Mouse (Mus musculus): ENCODE results near the gene Trim27.

The Trim27 gene

DNA sequence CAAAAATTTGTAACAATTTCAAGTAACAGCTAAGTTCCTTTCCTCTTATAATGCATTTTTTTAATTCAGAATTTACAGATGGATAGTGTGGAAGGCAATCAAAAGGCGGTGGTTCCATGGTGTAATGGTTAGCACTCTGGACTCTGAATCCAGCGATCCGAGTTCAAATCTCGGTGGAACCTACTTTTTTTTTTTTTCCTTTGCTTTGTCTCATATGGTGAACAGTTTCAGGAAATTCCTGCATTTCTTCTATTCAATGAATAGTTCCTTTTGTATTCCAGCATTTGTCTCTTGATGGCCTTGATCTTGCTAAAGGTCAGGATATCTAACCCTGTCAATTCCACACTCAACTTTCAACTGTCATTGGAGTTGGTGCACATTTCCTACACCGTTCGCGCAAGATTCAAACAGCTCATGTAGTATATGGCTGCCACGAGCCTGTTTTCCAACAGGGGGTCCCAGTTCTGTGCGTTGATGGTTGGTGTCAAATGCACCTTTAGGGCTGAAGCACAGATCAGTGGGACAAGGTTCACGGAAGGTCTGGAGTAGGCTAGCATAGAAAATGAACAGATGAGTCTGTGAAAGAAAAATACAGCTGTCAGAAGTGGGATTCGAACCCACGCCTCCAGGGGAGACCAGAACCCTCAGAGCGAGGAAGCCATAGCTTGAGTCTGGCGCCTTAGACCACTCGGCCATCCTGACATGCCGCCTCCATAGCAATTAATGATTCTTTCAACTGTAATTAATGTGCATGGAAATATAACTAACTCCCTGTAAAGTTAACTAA is 6.8 kb upstream of the Trim27 start:
- peak; percentile 69 for DNase-seq (ENCODE audit: low read depth, low spot score)

DNA sequence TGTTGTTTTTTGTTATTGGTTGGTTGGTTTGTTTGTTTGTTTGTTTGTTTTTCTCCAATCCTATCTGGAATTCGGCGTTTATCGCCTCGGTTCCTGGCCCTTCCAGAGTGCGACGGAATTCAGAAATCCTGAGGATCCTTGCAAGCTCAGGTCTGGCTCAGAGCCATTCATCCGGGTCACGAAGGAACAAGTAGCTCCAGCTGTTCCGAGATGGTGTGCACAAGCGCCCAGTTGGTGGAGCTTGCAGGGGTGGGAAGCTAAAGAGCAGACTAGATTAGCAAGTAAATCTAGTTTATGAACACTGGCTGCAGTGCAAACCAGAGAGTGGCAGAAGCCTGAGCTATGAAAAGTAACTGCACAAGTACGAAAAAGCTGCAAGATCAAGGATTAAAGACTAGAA is 6.2 kb upstream of the Trim27 start:
- no peak for DNase-seq (ENCODE audit: low read depth, low spot score)

DNA sequence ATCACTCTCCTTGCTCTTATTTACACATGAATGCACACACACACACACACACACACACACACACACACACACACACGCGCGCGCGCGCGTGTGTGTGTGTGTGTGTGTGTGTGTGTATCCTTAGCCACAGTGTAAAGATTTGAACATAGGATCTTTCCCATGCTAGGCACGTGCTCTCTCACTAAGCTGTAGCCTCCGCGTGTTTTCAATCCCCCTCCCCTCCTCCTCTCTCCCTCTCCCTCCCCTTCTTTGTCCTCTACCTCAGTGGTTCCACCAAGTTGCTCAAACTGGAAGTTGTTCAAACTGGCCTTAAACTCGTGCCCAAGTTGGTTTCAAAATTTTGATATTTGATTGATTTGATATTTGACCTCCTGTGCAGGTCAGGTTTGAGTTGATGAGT is 2.5 kb upstream of the Trim27 start:
- DNase-seq (ENCODE audit: low read depth, low spot score): no peak

DNA sequence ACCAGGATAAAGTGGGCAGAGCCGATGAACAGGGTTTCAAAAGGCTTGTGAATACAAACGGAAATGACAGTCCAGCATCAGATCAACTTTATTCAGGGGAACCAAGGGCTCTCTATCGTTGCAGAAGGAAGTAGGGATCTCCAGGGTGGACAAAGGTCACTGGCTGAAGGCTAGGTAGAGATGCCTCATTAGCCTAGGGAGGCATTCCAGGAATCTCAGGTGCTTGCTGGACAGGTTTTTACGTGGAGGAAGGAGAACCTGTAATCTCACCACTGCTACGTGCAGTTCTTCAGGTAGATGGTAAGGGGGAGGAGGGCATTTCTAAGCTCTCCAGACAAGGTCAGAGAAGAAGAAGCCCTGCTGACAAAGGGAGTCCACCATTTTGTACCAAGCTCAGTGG is 1.6 kb upstream of the Trim27 start:
- DNase-seq (ENCODE audit: low read depth, low spot score): no peak

DNA sequence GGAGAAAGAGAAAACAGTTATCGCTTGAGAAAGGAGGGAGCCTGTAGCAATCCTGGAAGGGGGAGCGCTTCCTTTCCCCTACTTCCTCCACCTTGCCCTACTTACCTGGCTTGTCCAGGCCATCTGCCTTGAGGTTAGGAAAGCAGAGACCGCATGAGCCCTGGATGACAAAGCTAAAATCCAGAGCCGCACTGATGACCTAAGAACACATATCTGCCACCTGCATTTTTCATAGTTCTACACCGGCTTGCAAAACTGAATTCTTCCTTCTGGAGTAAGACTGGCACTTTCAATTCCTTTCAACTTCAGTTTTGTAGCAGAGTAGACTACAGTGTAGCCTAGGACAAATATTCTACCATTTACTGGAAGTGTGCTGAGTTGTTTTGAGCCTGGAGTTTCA is 881 bp upstream of the Trim27 start:
- DNase-seq (ENCODE audit: low read depth, low spot score): no peak

DNA sequence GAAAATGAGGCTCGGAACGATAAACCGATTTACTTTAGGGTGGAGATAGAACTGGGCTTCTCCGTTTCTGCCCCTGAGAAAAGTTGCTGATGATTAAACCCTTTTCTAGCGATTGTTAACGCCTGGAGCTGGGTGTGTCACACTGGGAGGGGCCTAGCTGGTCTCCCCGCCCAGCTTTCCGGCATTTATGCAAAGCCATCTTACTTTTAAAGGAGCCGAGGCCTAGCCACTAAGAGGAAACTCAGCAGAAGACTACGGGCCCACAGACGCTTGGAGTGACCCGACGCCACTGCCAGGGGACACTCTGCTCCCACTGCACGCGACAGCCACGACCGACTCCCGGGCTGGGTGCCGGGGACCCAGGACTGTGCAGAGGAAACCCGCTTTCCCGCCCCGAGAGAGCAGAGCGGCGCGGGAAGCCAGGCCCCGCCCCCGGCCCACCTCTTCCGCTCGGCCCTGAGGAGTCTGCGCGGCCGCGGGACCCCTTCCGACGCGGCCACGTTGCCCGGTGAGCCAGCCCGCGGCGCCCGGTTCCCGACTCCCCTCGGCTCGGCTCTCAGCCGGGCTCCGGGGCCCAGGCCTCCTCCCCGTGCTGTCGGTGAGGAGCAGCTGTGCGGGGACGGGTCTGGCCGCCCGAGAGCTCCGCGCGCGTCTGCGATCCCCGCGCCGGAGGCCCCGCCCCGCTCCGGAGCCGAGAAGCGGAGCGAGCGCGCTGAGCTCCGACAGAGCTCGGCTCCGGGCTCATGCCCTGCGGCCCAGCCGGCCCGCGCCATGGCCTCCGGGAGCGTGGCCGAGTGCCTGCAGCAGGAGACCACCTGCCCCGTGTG is 692 bp downstream of the Trim27 start:
- DNase-seq (ENCODE audit: low read depth, low spot score): peak; percentile 86

DNA sequence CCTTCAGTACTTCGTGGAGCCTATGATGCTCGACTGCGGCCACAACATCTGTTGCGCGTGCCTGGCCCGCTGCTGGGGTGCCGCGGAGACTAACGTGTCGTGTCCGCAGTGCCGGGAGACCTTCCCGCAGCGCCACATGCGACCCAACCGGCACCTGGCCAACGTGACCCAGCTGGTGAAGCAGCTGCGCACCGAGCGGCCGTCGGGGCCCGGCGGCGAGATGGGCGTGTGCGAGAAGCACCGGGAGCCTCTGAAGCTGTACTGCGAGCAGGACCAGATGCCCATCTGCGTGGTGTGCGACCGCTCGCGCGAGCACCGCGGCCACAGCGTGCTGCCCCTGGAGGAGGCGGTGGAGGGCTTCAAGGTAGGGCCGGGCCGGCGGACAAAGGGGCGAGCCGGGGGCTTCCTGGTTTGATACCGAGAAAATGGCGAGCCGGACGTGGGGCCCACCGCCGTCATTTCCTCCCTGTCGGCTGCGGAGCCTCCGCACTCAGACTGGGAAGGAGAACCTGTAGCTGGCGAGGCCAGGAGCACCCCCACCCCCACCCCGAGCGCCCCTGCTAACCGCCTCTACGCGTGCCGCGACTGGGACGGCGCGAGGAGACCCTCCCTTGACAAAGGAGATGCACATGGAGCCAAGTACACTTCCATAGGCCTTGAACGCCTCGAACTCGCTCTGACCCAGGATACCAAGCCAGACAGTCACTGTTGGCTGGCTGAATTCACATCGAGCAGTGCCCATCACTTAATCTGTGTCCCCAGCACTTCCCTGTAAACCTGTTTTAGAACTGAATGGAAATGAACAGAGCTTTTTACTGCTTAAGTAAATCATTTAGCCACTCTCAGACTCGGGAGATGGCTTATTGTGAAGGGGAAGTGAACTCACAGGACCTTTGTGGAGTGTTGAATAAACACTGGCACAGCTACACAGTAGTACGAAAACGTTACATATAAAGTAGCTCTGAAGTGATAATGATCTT is 1.6 kb downstream of the Trim27 start:
- no peak for DNase-seq (ENCODE audit: low read depth, low spot score)

DNA sequence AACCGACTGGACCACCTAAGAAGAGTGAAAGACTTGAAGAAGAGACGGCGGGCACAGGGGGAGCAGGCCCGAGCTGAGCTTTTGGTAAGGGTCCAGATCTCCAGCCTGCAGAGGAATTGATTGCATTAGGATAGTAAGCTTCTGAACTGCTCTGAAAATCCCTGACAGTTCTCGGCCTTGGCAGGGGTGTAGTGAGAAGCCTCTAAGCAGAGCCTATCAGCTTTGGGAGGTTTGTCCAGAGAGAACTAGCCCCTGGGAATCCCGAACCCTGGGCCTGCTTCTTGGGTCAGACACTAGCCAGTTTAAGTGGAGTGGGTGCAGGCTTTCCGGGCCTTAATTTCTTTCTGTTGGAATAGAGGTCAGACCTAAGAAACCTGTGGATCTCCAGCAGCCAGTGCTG is 2.8 kb downstream of the Trim27 start:
- no peak for DNase-seq (ENCODE audit: low read depth, low spot score)

DNA sequence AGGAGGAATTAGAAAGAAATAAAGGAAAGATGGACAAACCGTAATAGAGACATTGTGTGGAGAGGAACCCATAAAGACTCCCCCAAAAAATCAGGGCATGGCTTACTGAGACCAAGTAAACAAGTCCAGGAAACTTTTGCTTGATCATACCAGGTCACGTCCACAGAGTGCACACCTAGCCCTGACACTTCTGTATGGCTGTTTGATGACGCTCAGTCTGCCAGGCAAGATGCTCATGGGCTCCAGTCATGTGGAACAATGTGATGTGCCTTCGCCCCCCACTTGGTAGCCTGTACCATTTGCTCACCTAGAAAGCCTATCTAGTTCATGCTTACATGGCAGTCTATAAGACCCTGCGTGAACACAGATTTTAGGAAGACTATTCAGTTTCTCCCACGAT is 3.8 kb downstream of the Trim27 start:
- no peak for DNase-seq (ENCODE audit: low read depth, low spot score)

DNA sequence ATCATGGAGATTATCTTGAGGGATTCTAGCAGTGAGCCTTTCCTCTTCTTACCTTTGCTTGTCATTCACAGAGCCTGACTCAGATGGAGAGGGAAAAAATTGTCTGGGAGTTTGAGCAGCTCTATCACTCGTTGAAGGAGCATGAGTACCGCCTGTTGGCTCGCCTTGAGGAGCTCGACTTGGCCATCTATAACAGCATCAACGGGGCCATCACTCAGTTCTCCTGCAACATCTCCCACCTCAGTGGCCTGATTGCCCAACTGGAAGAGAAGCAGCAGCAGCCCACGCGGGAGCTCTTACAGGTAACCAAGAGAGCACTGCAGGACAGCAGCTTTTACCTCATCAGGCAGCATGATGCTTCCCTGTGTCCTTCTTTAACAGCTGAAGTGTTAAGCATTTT is 4.4 kb downstream of the Trim27 start:
- no peak for DNase-seq (ENCODE audit: low read depth, low spot score)

DNA sequence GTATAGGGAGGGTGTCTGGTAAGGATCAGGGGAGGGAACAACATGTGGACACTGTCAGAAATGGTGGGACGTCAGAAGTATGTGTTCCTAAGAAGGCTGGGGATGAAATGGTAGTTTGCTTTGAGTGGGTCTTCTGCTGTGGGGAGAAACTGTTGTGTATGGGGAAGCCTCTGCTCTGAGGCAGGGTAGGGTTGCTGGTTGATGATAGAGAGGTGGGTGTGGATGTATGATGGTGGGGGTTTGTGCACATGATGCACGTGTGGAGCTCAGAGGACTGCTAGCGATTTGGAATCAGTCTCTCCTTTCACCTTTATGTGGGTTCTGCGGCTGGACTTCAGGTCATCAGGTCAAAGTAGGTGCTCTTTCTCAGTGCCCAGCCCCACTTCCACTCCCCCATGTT is 6.3 kb downstream of the Trim27 start:
- DNase-seq (ENCODE audit: low read depth, low spot score): no peak

DNA sequence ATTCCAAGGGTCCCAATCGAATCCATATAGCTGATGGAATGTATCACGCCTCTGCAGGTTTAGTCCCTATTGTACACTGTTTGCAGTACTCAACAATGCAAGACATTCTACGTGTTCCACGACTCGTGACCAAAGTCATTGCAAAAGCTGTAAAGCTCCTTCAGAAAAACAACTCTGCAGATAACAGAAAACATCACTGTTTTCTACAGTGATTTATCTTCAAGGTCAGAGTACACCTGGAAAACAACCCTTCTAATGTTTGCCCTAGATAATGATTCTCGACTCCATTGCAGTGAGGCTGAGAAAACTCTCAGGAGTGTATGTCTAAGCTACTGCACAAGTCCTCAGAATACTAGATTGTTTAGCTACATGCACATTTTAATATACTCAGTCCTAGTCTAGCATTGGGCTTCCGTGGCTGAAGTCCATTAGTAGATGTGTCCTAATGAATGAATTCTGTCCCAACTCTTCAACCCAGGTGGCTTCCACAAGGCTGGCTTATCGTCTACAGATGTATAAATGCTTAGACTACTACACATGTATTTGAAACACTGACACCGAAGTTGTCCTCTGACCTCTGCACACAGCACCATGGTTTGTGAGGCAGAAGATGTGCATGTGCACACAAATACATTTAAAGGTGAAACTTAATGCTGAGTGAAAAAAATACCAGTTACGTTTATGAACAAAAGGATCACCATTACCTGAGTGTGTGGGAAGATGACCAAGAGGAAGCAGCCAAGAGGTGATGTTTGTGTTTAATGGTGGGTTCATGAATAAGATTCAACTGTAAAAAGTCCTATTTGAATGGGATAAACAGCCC is 16.4 kb downstream of the Trim27 start:
- DNase-seq (ENCODE audit: low read depth, low spot score): no peak

DNA sequence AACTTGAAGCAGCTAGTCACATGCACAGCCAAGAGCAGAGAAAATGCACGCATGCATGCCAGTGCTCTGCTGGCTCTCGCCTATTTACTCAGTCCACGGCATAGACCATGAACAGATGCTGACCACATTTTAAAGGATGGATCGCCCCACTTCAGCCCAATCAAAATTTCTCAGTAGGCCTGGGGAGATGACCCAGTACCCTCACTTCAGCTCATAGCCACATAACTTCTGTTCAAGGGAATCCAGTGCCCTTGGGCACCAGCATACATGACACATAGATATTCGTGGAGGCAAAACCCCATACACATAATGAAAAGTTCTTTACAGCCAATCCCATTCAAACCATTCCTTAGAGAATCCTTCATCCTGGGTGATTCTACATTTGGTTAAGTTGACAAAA is 18.5 kb downstream of the Trim27 start:
- no peak for DNase-seq (ENCODE audit: low read depth, low spot score)

DNA sequence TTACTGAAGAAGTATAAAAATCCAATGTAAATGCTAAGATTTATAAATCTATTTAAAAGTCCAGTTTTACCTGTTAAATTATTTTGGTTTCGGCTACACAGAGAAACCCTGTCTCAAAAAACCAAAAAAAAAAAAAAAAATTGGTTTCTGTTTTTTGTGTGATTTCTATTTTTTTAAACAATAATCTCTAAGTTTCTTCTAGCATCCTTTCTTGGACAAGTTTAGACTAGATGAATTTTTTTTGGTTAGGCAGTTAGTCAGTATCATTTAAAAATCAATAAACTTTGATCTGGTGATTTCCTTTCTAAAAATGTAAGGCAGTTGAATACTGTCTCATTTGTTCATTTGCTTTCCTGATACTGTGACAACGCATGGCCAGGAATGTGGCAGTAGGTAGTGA is 19.1 kb downstream of the Trim27 start:
- no peak for DNase-seq (ENCODE audit: low read depth, low spot score)

DNA sequence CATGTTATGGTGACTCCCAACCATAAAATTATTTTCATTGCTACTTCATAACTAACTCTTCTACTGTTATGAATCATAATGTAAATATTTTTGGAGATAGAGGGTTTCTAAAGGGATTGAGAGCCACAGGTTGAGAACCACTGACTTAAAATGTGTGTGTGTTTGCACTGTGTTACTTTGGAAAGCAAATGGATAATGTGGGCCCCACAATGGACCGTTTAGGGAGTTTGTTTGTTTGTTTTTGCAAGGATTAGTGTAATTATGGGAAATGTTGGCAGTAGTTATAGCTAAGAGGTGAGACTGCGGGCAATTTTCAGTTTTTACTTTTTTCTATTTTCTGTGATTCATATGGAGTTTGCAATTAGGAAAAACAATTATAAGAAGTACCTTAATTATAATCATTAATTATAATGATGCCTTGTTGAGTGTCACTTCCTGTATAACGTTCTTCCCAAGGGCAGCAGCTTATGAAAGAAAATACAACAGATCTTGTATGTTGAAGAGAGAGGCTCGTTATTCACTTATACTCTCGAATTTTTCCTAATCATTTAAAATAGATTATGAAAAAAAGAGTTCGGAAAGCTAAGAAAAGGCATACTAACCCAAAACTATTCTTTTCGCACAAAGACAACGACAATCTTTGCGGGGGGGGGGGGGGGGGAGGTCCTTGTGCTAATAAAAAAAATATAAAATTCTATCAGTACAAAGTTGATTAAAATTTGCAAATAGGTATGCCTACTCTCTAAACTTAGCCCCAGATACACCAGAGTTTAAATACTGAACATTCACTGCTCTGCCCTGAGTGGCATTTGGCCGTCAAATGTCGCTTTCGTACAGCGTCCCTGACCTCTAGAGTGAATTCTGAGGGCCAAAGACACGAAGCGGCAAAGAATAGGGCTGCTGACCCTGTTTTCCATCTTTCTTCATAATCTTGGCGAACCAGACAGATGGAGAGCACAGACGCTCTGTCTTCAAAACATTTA is 20.1 kb downstream of the Trim27 start:
- DNase-seq (ENCODE audit: low read depth, low spot score): no peak

DNA sequence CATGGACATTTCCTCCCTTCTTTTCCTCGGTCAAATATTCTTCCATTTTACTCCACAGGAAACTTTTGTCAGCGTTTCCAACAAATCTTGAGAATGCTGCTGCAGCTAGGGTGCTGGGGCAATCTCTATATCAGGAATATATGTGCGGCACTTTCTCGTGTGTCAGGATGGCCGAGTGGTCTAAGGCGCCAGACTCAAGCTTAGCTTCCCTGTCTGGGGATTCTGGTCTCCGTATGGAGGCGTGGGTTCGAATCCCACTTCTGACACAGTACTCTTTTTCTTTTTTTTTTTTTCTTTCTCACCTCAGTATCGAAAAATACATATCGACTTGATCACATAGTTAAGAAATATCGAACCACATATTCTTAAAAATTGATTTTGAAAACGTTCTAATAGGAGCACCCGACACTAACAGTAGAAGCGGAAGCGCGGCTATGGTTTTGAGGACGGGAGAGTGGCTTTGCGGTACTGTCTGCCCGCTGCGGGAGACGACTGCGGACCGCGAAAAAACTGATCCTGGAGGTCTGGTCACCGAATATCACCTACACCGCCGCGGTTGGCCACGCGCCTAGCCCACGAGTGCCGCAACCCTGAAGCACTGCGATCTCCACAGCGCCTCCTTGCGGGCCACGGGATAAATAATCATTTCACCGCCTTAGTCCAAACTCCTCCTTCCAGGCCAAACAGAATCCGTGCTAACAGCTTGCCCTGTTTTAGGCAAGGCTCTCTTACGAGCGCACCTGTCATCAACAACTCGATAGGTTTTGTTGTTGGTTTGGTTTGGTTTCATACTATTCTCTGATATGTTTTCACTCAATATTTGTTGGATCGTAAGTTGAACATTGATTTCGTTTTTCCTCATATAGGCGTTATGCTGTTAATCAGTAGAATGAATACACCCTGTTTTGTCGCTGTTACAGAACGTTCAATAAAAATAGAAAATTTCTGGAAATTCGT is 21.1 kb downstream of the Trim27 start:
- DNase-seq (ENCODE audit: low read depth, low spot score): peak; percentile 89

DNA sequence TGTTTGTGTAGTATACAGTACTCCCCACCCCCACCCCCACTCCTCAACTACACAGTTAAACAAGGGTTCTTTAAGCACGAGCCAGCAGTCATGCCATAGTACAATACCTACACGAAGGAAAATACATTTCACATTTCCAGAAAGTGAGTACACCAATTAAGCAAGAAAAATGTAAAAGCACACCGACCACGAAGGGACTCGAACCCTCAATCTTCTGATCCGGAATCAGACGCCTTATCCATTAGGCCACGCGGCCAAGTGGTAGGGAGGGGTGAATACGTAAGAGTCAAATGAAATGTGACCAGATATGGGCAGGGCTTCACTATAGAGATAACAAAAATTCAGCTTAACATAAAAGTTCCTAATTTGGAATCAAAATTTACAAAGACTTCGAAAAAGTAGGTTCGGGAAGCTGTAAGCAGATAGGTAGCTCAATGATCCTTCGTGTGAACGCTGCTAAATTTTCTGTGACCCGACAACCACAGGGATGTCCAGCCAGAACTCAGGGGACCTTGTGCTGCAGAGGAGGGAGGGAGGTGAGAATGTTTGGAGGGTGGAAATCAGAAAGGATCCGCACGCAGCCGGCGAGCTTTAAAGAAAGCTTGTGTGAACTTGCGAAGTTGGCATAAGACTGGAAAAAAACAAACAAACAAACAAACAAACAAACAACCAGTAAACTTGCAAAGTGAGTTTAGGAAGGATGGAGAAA is 36.2 kb downstream of the Trim27 start:
- peak; percentile 40 for DNase-seq (ENCODE audit: low read depth, low spot score)

DNA sequence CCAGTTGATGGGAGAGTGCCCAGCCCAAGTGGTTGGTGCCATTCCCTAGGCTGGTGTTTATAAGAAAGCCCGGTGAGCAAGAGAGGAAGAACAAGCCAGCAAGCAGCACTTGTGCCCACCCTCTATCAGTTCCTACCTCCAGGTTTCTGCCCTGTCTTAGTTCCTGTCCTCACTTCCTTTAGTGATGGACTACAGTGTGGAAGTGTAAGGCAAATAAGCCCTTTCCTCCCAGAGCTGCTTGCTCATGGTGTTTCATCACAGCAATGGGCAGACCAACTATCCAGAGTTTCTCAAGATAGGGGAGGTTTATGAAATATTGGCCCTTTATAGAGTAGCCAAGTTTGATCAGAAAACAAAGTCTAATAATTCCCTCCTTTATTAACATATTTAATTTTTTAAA is 37.5 kb downstream of the Trim27 start:
- no peak for DNase-seq (ENCODE audit: low read depth, low spot score)
